Mouse (Mus musculus) liver, embryonic 11.5 days (tissue): ENCODE results near the gene Smad3. TPM values are rescaled to one million over a fixed set of nuclear protein-coding genes. Genes with fewer than 3 reads are reported as not detected.

Source experiments
- ATAC-seq: fragments of 200-750 bp; cut with Nextera tagmentation; replicated peaks from 2 replicates; pipeline ENCODE4 v1.8.0; 2017; ENCODE audit warnings: moderate number of reproducible peaks, mild to moderate bottlenecking, moderate TSS enrichment, moderate library complexity; ENCODE audit not compliant: low FRiP score
- DNase-seq: peaks from one replicate; pipeline ENCODE4 v3.0.0-alpha.2; 2017; ENCODE audit warnings: low spot score
- H3K27ac ChIP-seq: fragments of 300-500 bp; sonication (generic); 2 replicates; pipeline ENCODE4 v1.5.1; 2014; ENCODE audit warnings: mild to moderate bottlenecking, low read depth, low read length, control low read depth
- H3K27me3 ChIP-seq: fragments of 300-500 bp; sonication (generic); replicated peaks from 2 replicates; pipeline ENCODE4 v1.6.1; 2014; ENCODE audit warnings: low read length, mixed read lengths; ENCODE audit not compliant: control insufficient read depth, insufficient read depth
- H3K36me3 ChIP-seq: fragments of 300-500 bp; sonication (generic); 2 replicates; pipeline ENCODE4 v1.6.1; 2014; ENCODE audit warnings: mild to moderate bottlenecking, low read length, moderate library complexity, mixed read lengths; ENCODE audit not compliant: control insufficient read depth, insufficient read depth
- H3K4me1 ChIP-seq: fragments of 300-500 bp; sonication (generic); replicated peaks from 2 replicates; pipeline ENCODE4 v1.6.1; 2014; ENCODE audit warnings: low read length, mixed read lengths; ENCODE audit not compliant: control insufficient read depth, insufficient read depth
- H3K4me2 ChIP-seq: fragments of 300-500 bp; sonication (generic); 2 replicates; pipeline ENCODE4 v1.6.1; 2014; ENCODE audit warnings: mild to moderate bottlenecking, control low read depth, moderate library complexity
- H3K4me3 ChIP-seq: fragments of 300-500 bp; sonication (generic); 2 replicates; pipeline ENCODE4 v1.5.1; 2014; ENCODE audit warnings: low read depth, low read length, control low read depth
- H3K9ac ChIP-seq: fragments of 300-500 bp; sonication (generic); 2 replicates; pipeline ENCODE4 v1.6.1; 2014; ENCODE audit warnings: low read depth, low read length, control low read depth
- H3K9me3 ChIP-seq: fragments of 300-500 bp; sonication (generic); 2 replicates; pipeline ENCODE4 v1.6.1; 2016; ENCODE audit warnings: low read length, inconsistent platforms, mixed read lengths; ENCODE audit not compliant: control insufficient read depth
- WGBS: fragments of 180-500 bp; shearing (Covaris S2); extraction: QIAGEN DNeasy Blood & Tissue Kit; methylation state at CpG from one replicate; pipeline ENCODE4 v1.1.7; 2014; 5-methylcytosine and 5-hydroxymethylcytosine counted together
- polyA plus RNA-seq: library from polyadenylated mRNA; unstranded; fragments of >200 nt; fragmentation: Nextera tagmentation; extraction: Ambion mirVana; gene quantifications from 2 replicates; pipeline ENCODE4 v1.2.1, GENCODE M21; 2014

Gene Smad3
- polyA plus RNA-seq, 1 experiment from 2014 or later, result 7.3 TPM

DNA sequence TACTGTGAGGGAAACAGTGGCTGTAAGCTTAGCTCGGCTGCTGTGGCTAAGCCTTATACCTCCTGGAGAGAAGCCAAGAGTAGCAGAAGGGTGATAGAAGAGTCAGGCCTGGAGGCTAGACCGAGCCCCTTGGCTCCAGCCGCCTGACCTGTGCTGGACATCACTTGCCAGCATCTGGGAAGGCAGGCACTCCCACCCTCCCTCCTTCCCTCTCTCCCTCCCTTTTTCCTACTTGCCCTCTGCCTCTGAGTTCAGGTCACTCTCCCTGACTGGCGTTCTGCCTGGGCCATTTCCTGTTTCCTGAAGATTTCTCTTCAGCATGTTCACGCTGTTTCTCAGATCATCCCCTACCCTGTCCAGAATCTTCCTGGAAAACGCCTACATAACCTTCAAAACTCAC, 33.5 kb upstream of the Smad3 start:
- DNase-seq (no peak), ATAC-seq (no peak)
- H3K4me2 ChIP-seq, result no peak overlapping the region
- WGBS, result 24% methylated on average over 6 of the region's 6 CpGs
- no peaks in the 10 kb centered on the region for H3K9me3 ChIP-seq
- no peak overlapping the region for H3K4me3 ChIP-seq
- no peak overlapping the region for H3K27ac ChIP-seq
- H3K9ac ChIP-seq, result no peak overlapping the region
- no peaks in the 10 kb centered on the region for H3K36me3 ChIP-seq
- peaks cover 25% of the 10 kb centered on the region for H3K4me1 ChIP-seq
- H3K27me3 ChIP-seq, result no peaks in the 10 kb centered on the region; the same call in 1 of the 2 replicates

DNA sequence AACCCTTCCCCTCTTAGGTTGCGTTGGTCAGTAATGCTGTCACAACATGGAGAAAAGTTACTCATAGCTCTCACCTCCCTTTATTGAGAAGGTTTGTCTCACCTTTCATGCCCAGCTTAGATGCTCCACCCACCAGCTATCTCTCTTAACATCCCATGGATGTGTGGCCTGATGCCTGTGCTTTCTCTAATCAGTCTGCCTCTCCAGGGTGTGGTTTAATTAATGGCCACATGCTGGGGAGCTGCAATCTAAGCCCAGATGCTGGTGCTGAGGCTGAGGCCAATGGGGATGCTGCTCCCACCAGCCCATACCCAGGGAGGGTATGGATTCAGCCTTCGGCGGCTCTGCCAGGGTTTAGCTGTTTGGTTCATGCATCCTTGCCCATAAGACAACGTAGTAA, 32.4 kb upstream of the Smad3 start:
- no peak overlapping the region for H3K27ac ChIP-seq
- H3K9me3 ChIP-seq, result no peaks in the 10 kb centered on the region
- H3K4me3 ChIP-seq, result no peak overlapping the region
- no peak overlapping the region for H3K4me2 ChIP-seq
- no peaks in the 10 kb centered on the region for H3K36me3 ChIP-seq
- no peak overlapping the region for H3K9ac ChIP-seq
- H3K4me1 ChIP-seq, result peaks cover 34% of the 10 kb centered on the region
- no peaks in the 10 kb centered on the region; the same call in 1 of the 2 replicates for H3K27me3 ChIP-seq
- WGBS, result 85% methylated on average over 4 of the region's 4 CpGs
- DNase-seq (no peak), ATAC-seq (peak; percentile 28; the same call in 1 of the 2 replicates)

DNA sequence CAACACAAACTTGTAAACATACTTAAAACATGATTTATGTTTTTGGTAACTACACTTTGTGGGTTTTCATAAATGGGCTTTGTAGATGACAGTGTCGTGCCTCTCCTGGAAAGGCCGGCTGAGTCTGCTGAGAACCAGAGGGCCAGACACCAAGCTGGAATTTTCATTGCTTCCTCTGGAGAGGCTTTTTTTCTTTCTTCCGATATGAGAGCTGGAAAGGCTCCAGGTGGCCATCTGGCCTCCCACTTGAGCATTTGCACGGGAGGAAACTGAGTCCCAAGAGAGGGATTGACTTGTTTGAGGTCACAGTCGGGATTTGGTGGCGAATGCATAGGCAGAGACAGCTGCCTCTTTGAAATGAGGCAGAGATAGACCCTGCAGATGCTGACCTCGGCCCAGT, 31.6 kb upstream of the Smad3 start:
- no peak overlapping the region for H3K27ac ChIP-seq
- H3K4me2 ChIP-seq, result no peak overlapping the region
- H3K9ac ChIP-seq, result no peak overlapping the region
- no peaks in the 10 kb centered on the region; the same call in 1 of the 2 replicates for H3K27me3 ChIP-seq
- H3K4me3 ChIP-seq, result no peak overlapping the region
- WGBS, result 67% methylated on average over 7 of the region's 7 CpGs
- ATAC-seq (no peak), DNase-seq (no peak)
- no peaks in the 10 kb centered on the region for H3K9me3 ChIP-seq
- H3K4me1 ChIP-seq, result peaks cover 41% of the 10 kb centered on the region
- H3K36me3 ChIP-seq, result no peaks in the 10 kb centered on the region

DNA sequence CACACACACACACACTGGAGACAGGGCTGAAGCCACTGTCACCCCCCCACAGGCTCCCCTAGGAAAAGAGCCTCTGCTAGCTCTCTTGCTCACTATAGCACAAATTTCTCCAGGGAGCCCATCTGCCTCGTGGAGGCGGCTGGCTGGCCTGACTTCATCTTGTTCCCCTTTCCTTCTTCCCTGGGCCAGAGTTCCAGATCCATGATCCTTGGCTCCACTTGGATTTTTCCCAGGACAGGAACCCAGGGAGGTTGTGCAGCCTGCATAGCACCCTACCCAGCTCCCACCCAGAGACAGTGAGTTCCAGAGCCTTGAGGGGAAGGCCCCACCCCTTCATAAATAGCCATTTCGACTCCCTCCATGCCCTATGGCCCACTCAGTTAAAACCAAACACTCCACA, 29.8 kb upstream of the Smad3 start:
- Histone ChIP-seq H3K9me3 (no peaks in the 10 kb centered on the region), H3K27ac (no peak overlapping the region), H3K36me3 (no peaks in the 10 kb centered on the region), H3K4me1 (peaks cover 40% of the 10 kb centered on the region), H3K27me3 (no peaks in the 10 kb centered on the region; the same call in 1 of the 2 replicates), H3K4me2 (no peak overlapping the region), H3K9ac (no peak overlapping the region), H3K4me3 (no peak overlapping the region)
- DNase-seq (no peak), ATAC-seq (no peak)
- 60% methylated on average over 3 of the region's 3 CpGs for WGBS

DNA sequence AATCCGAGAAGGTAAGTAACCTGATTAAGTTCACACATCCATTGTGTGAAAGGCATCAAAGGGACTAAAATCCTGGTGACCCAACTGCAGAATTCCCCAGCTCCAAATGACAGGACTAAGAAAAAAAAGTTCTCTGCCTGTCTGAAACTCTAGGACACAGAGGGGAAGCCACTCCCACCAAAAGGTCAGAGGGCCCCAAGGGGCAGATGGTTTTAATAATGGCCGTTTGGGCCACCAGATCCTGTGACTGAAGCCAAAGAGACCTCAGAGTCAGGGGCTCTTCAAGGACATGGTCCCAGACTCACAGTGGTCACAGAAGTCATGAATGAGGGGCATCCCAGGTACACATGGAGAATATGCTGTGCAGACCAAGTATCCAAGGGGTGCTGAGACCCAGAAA, 29.3 kb upstream of the Smad3 start:
- Histone ChIP-seq H3K27ac (no peak overlapping the region), H3K4me2 (no peak overlapping the region), H3K4me3 (no peak overlapping the region), H3K27me3 (no peaks in the 10 kb centered on the region; the same call in 1 of the 2 replicates), H3K36me3 (no peaks in the 10 kb centered on the region), H3K9me3 (no peaks in the 10 kb centered on the region), H3K4me1 (peaks cover 45% of the 10 kb centered on the region), H3K9ac (no peak overlapping the region)
- DNase-seq (no peak), ATAC-seq (no peak)
- WGBS, result 41% methylated on average over 2 of the region's 2 CpGs

DNA sequence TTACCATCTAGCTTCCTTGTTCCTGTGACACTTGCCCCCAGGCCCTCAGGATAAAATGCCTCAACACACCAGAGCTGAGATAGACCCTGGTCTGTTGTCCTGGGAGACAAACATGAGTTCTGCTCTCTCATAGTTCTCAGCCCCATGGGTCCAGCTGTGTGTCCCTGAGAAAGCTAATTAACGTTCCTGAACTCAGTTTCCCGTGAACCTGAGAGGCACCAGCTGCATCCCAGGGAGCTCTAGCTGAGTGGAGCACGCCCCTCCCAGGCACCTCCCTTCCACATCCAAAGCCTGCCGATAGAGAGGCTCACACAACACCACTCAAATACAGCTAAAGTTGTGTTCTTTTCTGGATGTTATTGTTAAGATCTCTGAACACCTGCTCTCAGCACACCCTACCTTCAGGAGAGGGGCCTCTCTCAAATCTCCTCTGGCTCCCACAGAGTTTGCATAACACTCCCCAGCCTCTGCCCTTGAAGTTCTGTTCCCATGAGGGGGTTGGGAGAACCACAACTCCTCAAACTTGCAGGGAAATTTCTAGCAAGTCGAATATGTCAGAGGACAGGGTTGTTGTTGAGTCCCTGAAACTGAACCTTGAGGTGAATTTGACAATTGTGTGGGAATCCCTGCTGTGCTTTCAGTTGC, 28.4 kb upstream of the Smad3 start:
- H3K9ac ChIP-seq, result no peak overlapping the region
- peaks cover 53% of the 10 kb centered on the region for H3K4me1 ChIP-seq
- no peaks in the 10 kb centered on the region for H3K36me3 ChIP-seq
- H3K9me3 ChIP-seq, result no peaks in the 10 kb centered on the region
- ATAC-seq (no peak), DNase-seq (no peak)
- 33% methylated on average over 5 of the region's 5 CpGs for WGBS
- no peaks in the 10 kb centered on the region for H3K27me3 ChIP-seq
- no peak overlapping the region for H3K27ac ChIP-seq
- no peak overlapping the region for H3K4me2 ChIP-seq
- no peak overlapping the region for H3K4me3 ChIP-seq

DNA sequence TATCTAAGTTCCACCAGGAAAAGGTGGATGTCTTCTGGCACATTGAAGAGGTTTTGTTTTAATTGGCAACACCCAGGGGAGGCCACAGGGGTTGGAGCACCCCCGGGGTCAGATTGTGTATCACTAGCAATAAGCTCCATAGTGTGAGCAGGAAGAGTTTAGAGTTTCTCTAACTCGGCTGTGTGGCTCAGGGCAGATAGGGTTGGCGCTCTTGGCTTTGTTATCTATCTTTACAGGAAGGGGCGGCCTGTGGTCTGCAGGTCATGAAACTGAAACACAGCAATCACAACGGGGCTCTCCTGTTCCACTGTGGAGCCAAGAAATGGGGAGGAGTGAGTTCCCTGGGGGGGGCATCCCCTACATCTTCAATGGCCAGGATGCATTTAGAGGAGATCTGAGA, 27.7 kb upstream of the Smad3 start:
- peaks cover 56% of the 10 kb centered on the region for H3K4me1 ChIP-seq
- H3K4me2 ChIP-seq, result peak overlapping the region; percentile 15; the same call in 1 of the 2 replicates
- H3K9ac ChIP-seq, result no peak overlapping the region

DNA sequence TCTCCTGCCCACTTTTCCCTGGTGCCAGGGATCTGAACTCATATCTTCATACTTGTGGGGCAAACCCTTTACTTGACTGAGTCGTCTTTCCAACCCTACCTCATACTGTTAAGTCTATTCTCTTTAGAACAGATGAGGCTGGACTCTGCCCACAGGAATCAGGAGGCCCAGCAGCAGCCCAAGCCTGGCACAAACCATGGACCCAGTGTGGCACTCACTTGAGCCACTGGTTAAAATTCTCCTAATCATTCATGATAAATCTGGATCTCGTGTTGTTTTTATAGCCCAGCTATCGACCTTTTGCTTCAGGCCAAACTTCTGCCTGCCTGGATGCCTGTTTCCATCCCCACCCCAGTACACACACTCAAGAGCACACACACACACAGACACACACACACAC, 26.8 kb upstream of the Smad3 start:
- Histone ChIP-seq H3K9me3 (no peaks in the 10 kb centered on the region), H3K4me1 (peaks cover 61% of the 10 kb centered on the region), H3K9ac (no peak overlapping the region), H3K36me3 (no peaks in the 10 kb centered on the region), H3K27me3 (no peaks in the 10 kb centered on the region), H3K4me3 (no peak overlapping the region), H3K4me2 (no peak overlapping the region), H3K27ac (no peak overlapping the region)
- no peak for ATAC-seq
- DNase-seq, result no peak
- WGBS, result 87% methylated on average over 3 of the region's 3 CpGs

More for the DNA sequence above, 27.7 kb upstream of the Smad3 start:
- peak; percentile 75 for ATAC-seq
- no peaks in the 10 kb centered on the region for H3K27me3 ChIP-seq
- no peak for DNase-seq
- no peaks in the 10 kb centered on the region for H3K9me3 ChIP-seq
- 16% methylated on average over 5 of the region's 5 CpGs for WGBS
- H3K27ac ChIP-seq, result no peak overlapping the region
- H3K36me3 ChIP-seq, result no peaks in the 10 kb centered on the region
- no peak overlapping the region for H3K4me3 ChIP-seq

DNA sequence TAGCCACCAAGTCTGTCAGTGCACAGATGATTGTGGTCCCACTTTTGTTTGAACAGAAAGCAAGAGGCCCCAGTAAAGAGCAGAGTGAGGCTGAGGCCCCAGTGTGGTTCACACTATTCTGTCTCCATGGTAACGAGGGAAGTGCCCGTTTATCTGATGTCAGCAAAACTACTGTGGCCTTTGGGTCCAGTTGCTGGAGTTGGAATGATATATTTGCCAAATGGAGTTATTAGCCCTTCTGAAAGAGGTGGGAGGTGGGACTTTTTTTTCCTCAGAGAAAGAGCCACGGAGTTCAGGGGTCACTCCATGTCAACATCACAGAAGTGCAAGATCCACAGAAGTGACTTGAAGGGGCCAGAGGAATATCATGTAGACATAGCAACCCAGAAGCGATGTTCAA, 24.9 kb upstream of the Smad3 start:
- no peaks in the 10 kb centered on the region for H3K36me3 ChIP-seq
- ATAC-seq, result peak; percentile 63
- no peaks in the 10 kb centered on the region for H3K27me3 ChIP-seq
- H3K4me2 ChIP-seq, result peak overlapping the region; percentile 33
- no peak for DNase-seq
- H3K9me3 ChIP-seq, result no peaks in the 10 kb centered on the region
- peaks cover 58% of the 10 kb centered on the region for H3K4me1 ChIP-seq
- no peak overlapping the region for H3K9ac ChIP-seq
- H3K27ac ChIP-seq, result 0 out of 2 replicates have a peak overlapping the region, but pooled peaks have one; percentile 17
- WGBS, result 30% methylated on average over 4 of the region's 4 CpGs
- H3K4me3 ChIP-seq, result no peak overlapping the region
